Mouse (Mus musculus) kidney, adult 2 months (tissue): Measurements from ENCODE around the gene Fkbp10. TPM values are rescaled to one million over a fixed set of nuclear protein-coding genes. Genes with fewer than 3 reads are reported as not detected.

Experiments
- DNase-seq: peaks from one replicate; pipeline ENCODE4 v3.0.0; 2021
- H3K27ac ChIP-seq: fragments of 200-500 bp; 2 replicates; pipeline ENCODE4 v1.5.1; 2012; ENCODE audit warnings: low read depth, low read length, control low read depth, inconsistent platforms; ENCODE audit not compliant: insufficient read depth
- H3K27me3 ChIP-seq: fragments of 200-500 bp; replicated peaks from 2 replicates; pipeline ENCODE4 v1.6.1; 2012; ENCODE audit warnings: mild to moderate bottlenecking, moderate library complexity, low read length, inconsistent platforms; ENCODE audit not compliant: control insufficient read depth, insufficient read depth
- H3K36me3 ChIP-seq: fragments of 200-500 bp; 2 replicates; pipeline ENCODE4 v1.6.1; 2012; ENCODE audit warnings: mild to moderate bottlenecking, moderate library complexity, low read length, inconsistent platforms; ENCODE audit not compliant: control insufficient read depth, insufficient read depth
- H3K4me1 ChIP-seq: fragments of 200-500 bp; 2 replicates; pipeline ENCODE4 v1.6.1; 2011; ENCODE audit warnings: low read length; ENCODE audit not compliant: control insufficient read depth, insufficient read depth
- H3K4me3 ChIP-seq: fragments of 200-500 bp; 2 replicates; pipeline ENCODE4 v1.5.1; 2011; ENCODE audit warnings: mild to moderate bottlenecking, low read depth, low read length, control low read depth; ENCODE audit not compliant: insufficient read depth
- CTCF ChIP-seq: fragments of 200-500 bp; conservative IDR thresholded peaks from 2 replicates; pipeline ENCODE4 v1.5.1; 2011; ENCODE audit warnings: low read depth, mild to moderate bottlenecking, control low read depth, low read length, moderate library complexity, mixed read lengths; ENCODE audit not compliant: insufficient read depth, insufficient read length
- POLR2A ChIP-seq: fragments of 200-500 bp; IDR thresholded peaks from one replicate; pipeline ENCODE4 v1.6.1; 2011; ENCODE audit warnings: low read depth, low read length, control low read depth
- WGBS: fragments of 180-500 bp; shearing (Covaris S2); methylation state at CpG from one replicate; pipeline ENCODE4 v1.1.7; 2018; 5-methylcytosine and 5-hydroxymethylcytosine counted together
- polyA plus RNA-seq: library from polyadenylated mRNA; depleted of rRNA; stranded (reverse); fragments of >200 nt; gene quantifications from 2 replicates; pipeline ENCODE4 v1.2.3, GENCODE M21; 2012

Fkbp10 gene
- polyA plus RNA-seq, 1 experiment, result 12.5 TPM

- no peaks in the 10 kb centered on the region for H3K36me3 ChIP-seq
- no peak overlapping the region for H3K4me3 ChIP-seq
- H3K4me1 ChIP-seq, result peaks cover 7% of the 10 kb centered on the region; the same call in 1 of the 2 replicates
- WGBS, result 53% methylated on average over 10 of the region's 10 CpGs
- no peak for TF ChIP-seq CTCF
- no peak for TF ChIP-seq POLR2A
- no peaks in the 10 kb centered on the region for H3K27me3 ChIP-seq
- peak; percentile 52 for DNase-seq
- peak overlapping the region; percentile 43; the same call in 1 of the 2 replicates for H3K27ac ChIP-seq
Measured at GRCm38 (mm10) chr11:100403445-100404134, 11.9 kb upstream of the Fkbp10 start.

GRCm38 (mm10) chr11:100404456-100405074 is 10.9 kb upstream of the Fkbp10 start:
- Histone ChIP-seq H3K4me3 (no peak overlapping the region), H3K36me3 (no peaks in the 10 kb centered on the region), H3K27ac (no peak overlapping the region), H3K4me1 (peaks cover 7% of the 10 kb centered on the region; the same call in 1 of the 2 replicates), H3K27me3 (no peaks in the 10 kb centered on the region)
- DNase-seq, result no peak
- WGBS, result 96% methylated on average over 3 of the region's 3 CpGs
- TF ChIP-seq CTCF (no peak), POLR2A (no peak)

- H3K36me3 ChIP-seq, result no peaks in the 10 kb centered on the region
- WGBS, result 83% methylated on average over 8 of the region's 8 CpGs
- no peak overlapping the region for H3K27ac ChIP-seq
- H3K4me3 ChIP-seq, result no peak overlapping the region
- H3K4me1 ChIP-seq, result peaks cover 7% of the 10 kb centered on the region; the same call in 1 of the 2 replicates
- TF ChIP-seq POLR2A (no peak), CTCF (no peak)
- DNase-seq, result no peak
- H3K27me3 ChIP-seq, result no peaks in the 10 kb centered on the region
Measured at GRCm38 (mm10) chr11:100406273-100406672, 9.2 kb upstream of the Fkbp10 start.

GRCm38 (mm10) chr11:100406995-100407705 is 8.3 kb upstream of the Fkbp10 start:
- 93% methylated on average over 5 of the region's 5 CpGs for WGBS
- Histone ChIP-seq H3K36me3 (no peaks in the 10 kb centered on the region), H3K27ac (no peak overlapping the region), H3K27me3 (no peaks in the 10 kb centered on the region), H3K4me1 (peaks cover 7% of the 10 kb centered on the region; the same call in 1 of the 2 replicates), H3K4me3 (no peak overlapping the region)
- TF ChIP-seq POLR2A (no peak), CTCF (no peak)
- no peak for DNase-seq

- 41% methylated on average over 10 of the region's 10 CpGs for WGBS
- DNase-seq, result peak; percentile 83
- H3K4me1 ChIP-seq, result peaks cover 2% of the 10 kb centered on the region; the same call in 1 of the 2 replicates
- H3K4me3 ChIP-seq, result no peak overlapping the region
- no peak overlapping the region for H3K27ac ChIP-seq
- no peaks in the 10 kb centered on the region for H3K27me3 ChIP-seq
- H3K36me3 ChIP-seq, result no peaks in the 10 kb centered on the region
- TF ChIP-seq CTCF, result peak; percentile 83
- TF ChIP-seq POLR2A, result no peak
Measured at GRCm38 (mm10) chr11:100408076-100408834, 7.2 kb upstream of the Fkbp10 start.

- no peaks in the 10 kb centered on the region for H3K27me3 ChIP-seq
- no peak overlapping the region for H3K4me3 ChIP-seq
- 94% methylated on average over 12 of the region's 12 CpGs for WGBS
- H3K27ac ChIP-seq, result no peak overlapping the region
- H3K4me1 ChIP-seq, result no peaks in the 10 kb centered on the region
- no peak for DNase-seq
- TF ChIP-seq POLR2A (no peak), CTCF (no peak)
- no peaks in the 10 kb centered on the region for H3K36me3 ChIP-seq
Measured at GRCm38 (mm10) chr11:100408835-100409462, 6.5 kb upstream of the Fkbp10 start.
